8 mouse cellular contexts compared by ENCODE assay signal in the genomic region with DNA sequence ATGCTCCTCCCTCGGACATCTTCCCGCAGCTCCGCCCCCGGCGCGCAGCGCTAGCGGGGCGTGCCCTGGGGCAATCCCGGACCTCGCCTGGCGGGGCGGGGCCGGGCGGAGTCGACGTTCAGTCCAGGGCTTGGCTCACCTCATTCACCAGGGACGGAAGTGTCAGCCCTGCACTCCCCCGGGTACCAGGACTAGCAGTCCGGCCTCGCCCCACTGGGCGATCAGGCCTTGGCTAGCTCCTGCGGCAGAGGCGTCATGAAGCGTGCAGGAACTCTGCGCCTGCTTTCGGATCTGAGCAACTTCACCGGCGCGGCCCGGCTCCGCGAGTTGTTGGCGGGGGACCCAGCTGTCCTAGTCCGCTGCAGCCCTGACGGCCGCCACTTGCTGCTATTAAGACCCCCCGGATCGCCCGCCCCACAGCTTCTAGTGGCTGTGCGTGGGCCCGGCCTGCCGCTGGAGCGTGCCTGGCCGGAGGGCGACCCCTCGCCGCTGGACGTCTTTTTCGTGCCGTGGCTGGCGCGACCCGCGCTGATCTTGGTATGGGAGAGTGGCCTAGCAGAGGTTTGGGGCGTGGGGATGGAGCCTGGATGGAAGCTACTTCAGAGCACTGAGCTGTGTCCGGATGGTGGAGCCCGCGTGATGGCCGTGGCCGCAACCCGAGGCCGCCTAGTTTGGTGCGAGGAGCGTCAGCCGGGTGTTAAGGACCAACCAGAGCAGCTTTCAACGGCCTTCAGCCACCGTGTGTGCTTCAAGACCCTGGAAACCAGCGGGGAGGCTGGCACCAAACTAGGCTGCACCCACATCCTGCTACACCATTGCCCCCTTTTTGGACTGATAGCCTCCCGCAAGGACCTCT. TPM values are rescaled to one million over a fixed set of nuclear protein-coding genes. Genes with fewer than 3 reads are reported as not detected.
DNase-seq lines count a peak whose midpoint lies in the region; ATAC-seq and TF ChIP-seq lines count a peak whose summit lies in the region.

A gene (plus strand): TSS at position 138 of the 856 bp plus-strand sequence.

- H3K9me3 ChIP-seq in megakaryocyte, embryonic 14.5 days = no peaks in the 10 kb centered on the region

- H3K4me1 ChIP-seq in cortical plate, adult 2 months (ENCODE audit: control insufficient read depth, insufficient read depth, low read length) = peaks cover 4% of the 10 kb centered on the region
- H3K4me1 ChIP-seq in megakaryocyte, embryonic 14.5 days = peaks cover 49% of the 10 kb centered on the region

- 0 out of 2 replicates have a peak, but pooled peaks have one; percentile 39 for TF ChIP-seq POLR2A in cortical plate, adult 2 months (IDR thresholded peaks at IDR 0.05; ENCODE audit: extremely low read depth, insufficient read depth, low read length)

- no peak for TF ChIP-seq CTCF in cortical plate, adult 2 months (IDR thresholded peaks at IDR 0.05; ENCODE audit: extremely low read depth, insufficient read depth, low read length)

- H3K27ac ChIP-seq in cortical plate, adult 2 months (ENCODE audit: insufficient read depth, low read length) = no peak within 1 kb of the TSS

- peak; percentile 71 for ATAC-seq in activated CD4-positive, CD25-positive, alpha-beta regulatory T cell, adult 4 months
- ATAC-seq in inflammation-experienced regulatory T-cells, adult 6 months = peak; percentile 73

- DNase-seq in gastrocnemius, postnatal 14 days = peak; percentile 88
- peak; percentile 26 to 62 for DNase-seq in left cerebral cortex, adult 9 months (ENCODE audit: low spot score in 2 of 2)
- peak; percentile 56 to 60 for DNase-seq in right cerebral cortex, postnatal 10 days (ENCODE audit: low spot score in 2 of 2)
- peak; percentile 91 for DNase-seq in urinary bladder, postnatal 14 days (ENCODE audit: low spot score)

- peaks cover 40% of the 10 kb centered on the region for H3K36me3 ChIP-seq in megakaryocyte, embryonic 14.5 days (replicated peaks; ENCODE audit: low read length)

- intact Hi-C loops in gastrocnemius, postnatal 14 days (cut with DNase I; ENCODE audit: low total_unique reads) = no loop called here

- H3K27me3 ChIP-seq in megakaryocyte, embryonic 14.5 days (replicated peaks) = no peaks in the 10 kb centered on the region

- peak within 1 kb of the TSS; percentile 54 for H3K4me3 ChIP-seq in cortical plate, adult 2 months (ENCODE audit: insufficient read depth, low read length)
- H3K4me3 ChIP-seq in megakaryocyte, embryonic 14.5 days (replicated peaks) = peak within 1 kb of the TSS; percentile 95

RNA-seq across cellular contexts. Expression of the gene that starts here (rescaled TPM):
- polyA plus RNA-seq in activated CD4-positive, CD25-positive, alpha-beta regulatory T cell, adult 4 months (2017; shearing (Covaris generic)) = 1 to 10 TPM; 1.5 to 2.9 TPM
- 4.9 TPM in 2 replicates for polyA plus RNA-seq in cortical plate, adult 2 months (2012; rRNA removed)
- 1 to 10 TPM; 3.1 to 3.8 TPM for total RNA-seq in gastrocnemius, postnatal 14 days (2021)
- 1 to 10 TPM; 1.3 to 3.1 (median 2.6) TPM for polyA plus RNA-seq in inflammation-experienced regulatory T-cells, adult 6 months (2017; shearing (Covaris generic))
- 8.7 and 9.6 TPM in 2 replicates for polyA plus RNA-seq in megakaryocyte, embryonic 14.5 days (2012; ENCODE audit: insufficient read depth, low replicate concordance)
